12 mouse cellular contexts compared by ENCODE assay signal in the genomic region with DNA sequence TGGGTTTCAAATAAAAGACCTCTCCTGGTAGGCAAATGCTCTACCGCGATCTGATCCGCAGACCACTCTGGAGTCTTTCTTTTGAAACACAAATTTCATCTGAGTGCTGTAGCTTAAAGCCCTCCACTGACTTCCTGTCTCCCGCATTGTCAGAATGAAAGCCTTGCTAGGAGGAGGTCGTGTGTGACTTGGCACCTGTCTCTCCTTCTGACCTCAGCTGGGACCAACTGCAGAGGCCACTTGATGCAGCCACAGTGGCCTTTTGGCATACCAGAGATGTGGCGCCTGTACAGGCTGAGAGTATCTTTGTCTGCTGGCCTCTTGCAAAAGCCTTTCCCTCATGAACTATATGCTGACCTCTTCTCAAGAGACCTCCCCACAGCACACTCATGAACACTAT. TPM values are rescaled to one million over a fixed set of nuclear protein-coding genes. Genes with fewer than 3 reads are reported as not detected.
A peak's percentile ranks its signal among the peaks of the same experiment; 100 is the strongest.
DNase-seq lines count a peak whose midpoint lies in the region; ATAC-seq lines count a peak whose summit lies in the region.
"Had no signal": no experiment of that assay in that cellular context is flagged by ENCODE, and none has a peak within 500 bp of the region (broad histone marks: within the 10 kb centered on the region; RNA-seq: fewer than 3 reads in every experiment).

No protein-coding gene starts in this region.

- no peaks in the 10 kb centered on the region for H3K36me3 ChIP-seq in heart, embryonic 13.5 days
- H3K36me3 ChIP-seq in heart, embryonic 11.5 days (ENCODE audit: control insufficient read depth, insufficient read depth, low read length): no peaks in the 10 kb centered on the region
- no peaks in the 10 kb centered on the region for H3K36me3 ChIP-seq in midbrain, embryonic 11.5 days (ENCODE audit: control insufficient read depth, insufficient read depth, low read length)
- no peaks in the 10 kb centered on the region for H3K36me3 ChIP-seq in midbrain, embryonic 14.5 days (ENCODE audit: control insufficient read depth, insufficient read depth, low read length)
- H3K36me3 ChIP-seq in kidney, embryonic 14.5 days (ENCODE audit: control insufficient read depth, insufficient read depth, low read length): no peaks in the 10 kb centered on the region
- H3K36me3 ChIP-seq: embryonic facial prominence, embryonic 15.5 days; neural tube, embryonic 13.5 days had no signal

- 32% methylated on average over 6 of the region's 6 CpGs for WGBS in heart, embryonic 13.5 days
- WGBS in heart, embryonic 11.5 days (ENCODE audit: insufficient replicate concordance): 33% methylated on average over 6 of the region's 6 CpGs
- 8% methylated on average over 6 of the region's 6 CpGs for WGBS in midbrain, embryonic 11.5 days
- 11% methylated on average over 6 of the region's 6 CpGs for WGBS in midbrain, embryonic 14.5 days
- 44% methylated on average over 6 of the region's 6 CpGs for WGBS in kidney, embryonic 14.5 days

- ATAC-seq in heart, embryonic 13.5 days (ENCODE audit: extremely low read depth, insufficient number of reproducible peaks, low FRiP score, low TSS enrichment): no peak
- no peak for ATAC-seq in heart, embryonic 11.5 days (replicated peaks; ENCODE audit: insufficient number of reproducible peaks, low FRiP score, low TSS enrichment)
- ATAC-seq in midbrain, embryonic 11.5 days (ENCODE audit: low FRiP score): peak; percentile 40; the same call in 1 of the 2 replicates
- ATAC-seq in midbrain, embryonic 14.5 days (ENCODE audit: low FRiP score, low TSS enrichment): no peak
- 0 out of 2 replicates have a peak, but pooled peaks have one; percentile 36 for ATAC-seq in common myeloid progenitor, adult 5-6 weeks (replicated peaks; ENCODE audit: low read depth, poor library complexity, severe bottlenecking)
- ATAC-seq in kidney, embryonic 14.5 days (ENCODE audit: low FRiP score, low TSS enrichment): no peak

- H3K9me3 ChIP-seq in heart, embryonic 13.5 days: no peaks in the 10 kb centered on the region
- H3K9me3 ChIP-seq in heart, embryonic 11.5 days (replicated peaks; ENCODE audit: control insufficient read depth, low read length): no peaks in the 10 kb centered on the region
- H3K9me3 ChIP-seq in midbrain, embryonic 11.5 days (ENCODE audit: control insufficient read depth, low read length): no peaks in the 10 kb centered on the region
- H3K9me3 ChIP-seq in midbrain, embryonic 14.5 days (ENCODE audit: control insufficient read depth, low read length): no peaks in the 10 kb centered on the region
- H3K9me3 ChIP-seq in kidney, embryonic 14.5 days (ENCODE audit: control insufficient read depth, low read length): no peaks in the 10 kb centered on the region
- H3K9me3 ChIP-seq: embryonic facial prominence, embryonic 15.5 days; neural tube, embryonic 13.5 days had no signal

- no peak overlapping the region for H3K4me3 ChIP-seq in heart, embryonic 13.5 days
- H3K4me3 ChIP-seq in heart, embryonic 11.5 days (ENCODE audit: low read depth, low read length): no peak overlapping the region
- no peak overlapping the region for H3K4me3 ChIP-seq in midbrain, embryonic 11.5 days (ENCODE audit: low read depth, low read length)
- H3K4me3 ChIP-seq in midbrain, embryonic 14.5 days (replicated peaks; ENCODE audit: low read depth, low read length): no peak overlapping the region
- no peak overlapping the region for H3K4me3 ChIP-seq in kidney, embryonic 14.5 days (ENCODE audit: low read length)
- H3K4me3 ChIP-seq: embryonic facial prominence, embryonic 15.5 days; neural tube, embryonic 13.5 days had no signal

- H3K9ac ChIP-seq in heart, embryonic 13.5 days: 0 out of 2 replicates have a peak overlapping the region, but pooled peaks have one; percentile 13
- no peak overlapping the region for H3K9ac ChIP-seq in heart, embryonic 11.5 days (ENCODE audit: low read depth, low read length)
- no peak overlapping the region for H3K9ac ChIP-seq in midbrain, embryonic 11.5 days (ENCODE audit: low read length)
- H3K9ac ChIP-seq in midbrain, embryonic 14.5 days (replicated peaks; ENCODE audit: low read length): no peak overlapping the region
- H3K9ac ChIP-seq in kidney, embryonic 14.5 days (ENCODE audit: low read depth, low read length): no peak overlapping the region
- H3K9ac ChIP-seq: embryonic facial prominence, embryonic 15.5 days; neural tube, embryonic 13.5 days had no signal

- H3K4me1 ChIP-seq in heart, embryonic 13.5 days: peaks cover 29% of the 10 kb centered on the region
- H3K4me1 ChIP-seq in heart, embryonic 11.5 days (ENCODE audit: control insufficient read depth, insufficient read depth, low read length): peaks cover 17% of the 10 kb centered on the region
- H3K4me1 ChIP-seq in midbrain, embryonic 11.5 days (ENCODE audit: control insufficient read depth, insufficient read depth, low read length): peaks cover 4% of the 10 kb centered on the region; the same call in 1 of the 2 replicates
- 0 out of 2 replicates have a peak, but pooled peaks cover 3% of the 10 kb centered on the region for H3K4me1 ChIP-seq in midbrain, embryonic 14.5 days (ENCODE audit: control insufficient read depth, insufficient read depth, low read length)
- H3K4me1 ChIP-seq in kidney, embryonic 14.5 days (ENCODE audit: control insufficient read depth, insufficient read depth, low read length): no peaks in the 10 kb centered on the region

- no peak overlapping the region for H3K27ac ChIP-seq in heart, embryonic 13.5 days (replicated peaks)
- H3K27ac ChIP-seq in heart, embryonic 11.5 days (ENCODE audit: low read depth, low read length): no peak overlapping the region
- H3K27ac ChIP-seq in midbrain, embryonic 11.5 days (ENCODE audit: low read depth, low read length): no peak overlapping the region
- no peak overlapping the region for H3K27ac ChIP-seq in midbrain, embryonic 14.5 days (replicated peaks; ENCODE audit: low read depth, low read length)
- no peak overlapping the region for H3K27ac ChIP-seq in kidney, embryonic 14.5 days (ENCODE audit: low read depth, low read length)
- H3K27ac ChIP-seq: embryonic facial prominence, embryonic 15.5 days; macrophage; neural tube, embryonic 13.5 days had no signal

- no peaks in the 10 kb centered on the region for H3K27me3 ChIP-seq in heart, embryonic 13.5 days (replicated peaks)
- no peaks in the 10 kb centered on the region for H3K27me3 ChIP-seq in heart, embryonic 11.5 days (ENCODE audit: control insufficient read depth, insufficient read depth, low read length)
- no peaks in the 10 kb centered on the region; the same call in 1 of the 2 replicates for H3K27me3 ChIP-seq in midbrain, embryonic 11.5 days (ENCODE audit: control insufficient read depth, insufficient read depth, low read length)
- H3K27me3 ChIP-seq in midbrain, embryonic 14.5 days (ENCODE audit: control insufficient read depth, insufficient read depth, low read length): 0 out of 2 replicates have a peak, but pooled peaks cover 4% of the 10 kb centered on the region
- no peaks in the 10 kb centered on the region for H3K27me3 ChIP-seq in kidney, embryonic 14.5 days (ENCODE audit: control insufficient read depth, insufficient read depth, low read length)
- H3K27me3 ChIP-seq: embryonic facial prominence, embryonic 15.5 days; neural tube, embryonic 13.5 days had no signal

- no peak overlapping the region for H3K4me2 ChIP-seq in heart, embryonic 13.5 days
- H3K4me2 ChIP-seq in heart, embryonic 11.5 days: no peak overlapping the region
- H3K4me2 ChIP-seq in midbrain, embryonic 11.5 days: no peak overlapping the region
- H3K4me2 ChIP-seq in midbrain, embryonic 14.5 days (ENCODE audit: low read length): no peak overlapping the region
- H3K4me2 ChIP-seq in kidney, embryonic 14.5 days (replicated peaks; ENCODE audit: low read depth, low read length): no peak overlapping the region
- H3K4me2 ChIP-seq: embryonic facial prominence, embryonic 15.5 days; neural tube, embryonic 13.5 days had no signal

- peak; percentile 89 for DNase-seq in midbrain, embryonic 11.5 days (ENCODE audit: low spot score, missing footprints)
- DNase-seq in midbrain, embryonic 14.5 days: no peak
- DNase-seq in ZHBTc4 (ENCODE audit: low read depth, low spot score): peak; percentile 86
- DNase-seq in frontal cortex, postnatal 14 days (ENCODE audit: low spot score in 2 of 2): no peak
- DNase-seq: adrenal gland, postnatal 25 days had no signal

RNA-seq across cellular contexts. Expression of a gene that starts 19.0 kb away (rescaled TPM):
- polyA plus RNA-seq in heart, embryonic 13.5 days (2015; fragmentation: Nextera tagmentation; extraction: Ambion mirVana): 11.9 and 14.3 TPM in 2 replicates
- 16.9 and 17.3 TPM in 2 replicates for polyA plus RNA-seq in heart, embryonic 11.5 days (2014; fragmentation: Nextera tagmentation; extraction: Ambion mirVana)
- 14.6 and 15.8 TPM in 2 replicates for polyA plus RNA-seq in midbrain, embryonic 11.5 days (2014; fragmentation: Nextera tagmentation; extraction: Ambion mirVana)
- 12.1 and 13.7 TPM in 2 replicates for polyA plus RNA-seq in midbrain, embryonic 14.5 days (2014; fragmentation: Nextera tagmentation; extraction: Ambion mirVana)
- 24.2 and 29.2 TPM in 2 replicates for total RNA-seq in common myeloid progenitor, adult 5-6 weeks (2017)
- polyA plus RNA-seq in kidney, embryonic 14.5 days (2014; fragmentation: Nextera tagmentation; extraction: Ambion mirVana): 12.0 and 19.7 TPM in 2 replicates

Comparison
In these comparisons a context has a peak if more than half of its experiments do, and no peak if none do; other contexts are left out.
1. ATAC-seq: peak in midbrain, embryonic 11.5 days (single experiment) and common myeloid progenitor, adult 5-6 weeks (single experiment); none in heart, embryonic 13.5 days (single experiment), heart, embryonic 11.5 days (single experiment), midbrain, embryonic 14.5 days (single experiment) and kidney, embryonic 14.5 days (single experiment).
2. DNase-seq: peak in midbrain, embryonic 11.5 days (single experiment) and ZHBTc4 (single experiment); none in midbrain, embryonic 14.5 days (single experiment) and frontal cortex, postnatal 14 days (0 of 2).